Mouse (Mus musculus) heart, postnatal 36 days (tissue): ENCODE data around the gene Tmem131l. TPM values are rescaled to one million over a fixed set of nuclear protein-coding genes. Genes with fewer than 3 reads are reported as not detected.

ENCODE experiments used
- DNase-seq, 2 experiments: peaks; one replicate each; pipeline ENCODE4 v3.0.0; 2021 to 2022
- intact Hi-C: fragments of 180-260 bp; cut with DNase I; formaldehyde crosslinking; loops from one replicate; pipeline ENCODE4 v1.15.1; 2025
- total RNA-seq, 2 experiments: library from RNA; stranded (reverse); gene quantifications; 2 replicates each; pipeline ENCODE4 v1.2.3; 2021

Gene Tmem131l
- total RNA-seq, 2 experiments from 2014 or later = 25.5 to 26.1 TPM

GRCm38 (mm10) chr3:83984379-83984778, 55.6 kb downstream of the Tmem131l start:
- no peak for DNase-seq
- intact Hi-C loops = no loop called here

GRCm38 (mm10) chr3:83982821-83983220, 57.2 kb downstream of the Tmem131l start:
- DNase-seq = no peak
- intact Hi-C loops = no loop called here

- intact Hi-C loops = no loop called here
- no peak for DNase-seq
Measured at GRCm38 (mm10) chr3:83980231-83980872, 59.6 kb downstream of the Tmem131l start.

- DNase-seq = no peak
- intact Hi-C loops = no loop called here
Measured at GRCm38 (mm10) chr3:83978497-83979410, 61.2 kb downstream of the Tmem131l start.

DNA sequence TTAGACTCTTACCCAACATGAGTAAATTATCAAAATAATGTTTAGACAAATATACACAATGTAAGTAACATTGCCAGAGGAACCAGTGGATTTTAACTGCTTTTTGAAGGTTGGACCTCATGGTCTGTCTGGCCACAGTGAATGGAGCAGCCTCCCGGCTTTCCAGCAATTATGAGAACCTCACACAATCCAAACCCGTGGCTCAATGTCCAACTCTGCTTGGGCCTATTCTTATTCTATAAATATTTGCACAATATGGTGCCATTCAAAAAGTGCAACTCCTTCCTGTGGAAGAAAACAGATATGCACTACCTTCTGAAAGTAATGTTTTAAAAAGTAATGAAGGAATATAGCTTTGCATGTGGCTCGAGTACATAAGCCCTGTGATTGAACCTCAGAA, 62.2 kb downstream of the Tmem131l start:
- DNase-seq = no peak
- intact Hi-C loops = no loop called here

GRCm38 (mm10) chr3:83976161-83976560, 63.8 kb downstream of the Tmem131l start:
- DNase-seq = no peak
- intact Hi-C loops = no loop called here

- no peak for DNase-seq
- intact Hi-C loops = no loop called here
Measured at GRCm38 (mm10) chr3:83973339-83973738, 66.6 kb downstream of the Tmem131l start.

DNA sequence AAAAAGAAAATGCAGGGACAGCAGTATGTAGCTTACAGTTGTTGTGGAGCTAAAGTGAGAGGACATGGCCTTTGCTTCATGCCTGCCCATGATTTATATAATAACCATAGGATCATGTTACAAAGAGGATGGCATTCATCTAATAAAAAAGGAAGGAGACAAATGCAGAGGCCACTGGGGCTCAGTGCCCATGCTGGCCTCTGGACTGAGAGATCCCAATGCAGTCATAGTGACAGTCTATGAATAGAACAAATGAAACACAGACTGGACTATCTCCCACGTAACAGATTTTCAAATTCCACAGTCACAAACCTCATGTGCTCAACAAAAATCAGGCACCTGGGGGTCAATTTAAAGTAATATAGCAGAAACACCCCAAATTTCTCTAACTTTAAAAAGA, 69.3 kb downstream of the Tmem131l start:
- intact Hi-C loops = no loop called here
- no peak for DNase-seq

DNA sequence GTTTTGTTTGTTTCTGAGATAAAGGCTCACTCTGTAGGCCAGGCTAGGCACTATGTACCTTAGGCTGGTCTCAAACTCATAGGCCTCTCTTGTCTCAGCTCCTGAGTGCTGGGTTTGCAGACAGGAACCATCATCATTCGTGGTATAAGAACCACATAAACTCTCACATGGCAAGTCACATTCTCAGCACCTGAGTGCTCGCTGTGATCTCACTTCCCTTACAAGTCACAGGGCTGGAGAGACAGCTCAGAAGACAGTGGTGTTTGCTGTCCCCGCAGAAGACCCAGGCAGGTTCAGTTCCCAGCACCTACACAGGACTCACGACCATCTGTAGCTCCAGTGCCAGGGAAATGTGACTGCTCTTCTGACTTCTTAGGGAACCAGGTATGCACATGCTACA, 70.9 kb downstream of the Tmem131l start:
- no peak for DNase-seq

GRCm38 (mm10) chr3:83967791-83968190, 72.2 kb downstream of the Tmem131l start:
- intact Hi-C loops = no loop called here
- no peak for DNase-seq

More for the DNA sequence above, 70.9 kb downstream of the Tmem131l start:
- intact Hi-C loops = no loop called here

DNA sequence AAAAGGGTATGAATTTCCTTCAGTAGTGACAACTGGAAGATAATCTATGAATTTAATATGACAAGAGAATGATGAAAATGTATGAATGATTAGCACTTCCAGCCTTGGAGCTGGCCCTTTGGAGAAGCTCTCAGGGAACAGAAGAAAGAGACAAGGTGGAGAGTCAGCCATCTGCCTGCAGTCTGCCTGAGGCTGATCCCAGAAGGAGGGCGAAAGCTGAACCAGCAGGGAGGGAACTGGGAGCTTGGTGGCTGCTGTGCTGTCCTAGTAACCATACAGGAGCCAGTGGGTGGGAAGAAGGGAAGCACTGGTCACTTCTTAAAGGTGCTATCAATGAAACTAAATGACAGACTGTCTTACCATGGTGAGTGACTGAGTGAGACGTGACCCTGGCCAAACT, 74.6 kb downstream of the Tmem131l start:
- intact Hi-C loops = no loop called here
- DNase-seq = no peak

DNA sequence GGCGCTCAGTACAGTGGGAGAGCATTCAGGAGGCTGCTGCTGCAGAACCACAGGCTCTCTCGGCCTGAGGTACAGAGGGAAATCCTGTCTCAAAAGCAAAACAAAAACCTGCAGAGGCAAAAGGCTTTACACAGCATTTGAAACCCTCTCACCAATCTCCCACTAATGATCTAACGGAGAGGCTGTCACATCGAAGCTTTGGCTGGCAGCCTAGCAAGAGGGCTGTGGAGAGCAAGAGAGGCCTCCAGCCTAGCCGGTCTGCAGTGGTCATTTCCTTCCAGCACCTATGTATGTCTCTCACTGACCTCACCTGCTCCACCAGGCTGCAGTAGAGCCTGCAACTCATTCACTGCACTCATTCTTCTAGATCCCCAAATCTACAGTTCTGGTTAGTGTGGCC, 76.3 kb downstream of the Tmem131l start:
- no peak for DNase-seq
- intact Hi-C loops = no loop called here

- DNase-seq = no peak
- intact Hi-C loops = no loop called here
Measured at GRCm38 (mm10) chr3:83962571-83962970, 77.4 kb downstream of the Tmem131l start.

DNA sequence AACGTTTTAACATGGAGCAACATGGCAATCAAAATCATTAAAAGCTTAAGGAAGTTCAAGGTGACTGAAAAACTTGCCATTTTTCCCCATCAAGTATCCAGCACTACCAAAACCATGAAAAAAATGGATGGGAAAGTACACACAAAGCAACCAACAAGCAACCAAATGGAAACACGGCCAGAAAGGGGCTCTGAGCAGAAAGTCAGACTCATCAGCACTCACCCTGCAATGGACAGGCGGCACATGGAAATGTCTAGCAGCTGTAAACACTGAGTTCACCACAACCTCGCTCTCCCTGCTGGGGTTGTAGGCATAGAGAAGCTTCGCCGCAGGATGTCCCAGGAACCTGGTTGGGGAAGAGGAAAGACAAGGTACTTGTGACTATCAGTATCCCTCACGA, 77.9 kb downstream of the Tmem131l start:
- no peak for DNase-seq

GRCm38 (mm10) chr3:83958951-83959681, 80.9 kb downstream of the Tmem131l start:
- no peak for DNase-seq
- intact Hi-C loops = loop anchor here (10.0 kb wide), 1 partner anchor 856 kb away; the partner anchor contains the start of gene Fbxw7

More for the DNA sequence above, 77.9 kb downstream of the Tmem131l start:
- intact Hi-C loops = no loop called here

DNA sequence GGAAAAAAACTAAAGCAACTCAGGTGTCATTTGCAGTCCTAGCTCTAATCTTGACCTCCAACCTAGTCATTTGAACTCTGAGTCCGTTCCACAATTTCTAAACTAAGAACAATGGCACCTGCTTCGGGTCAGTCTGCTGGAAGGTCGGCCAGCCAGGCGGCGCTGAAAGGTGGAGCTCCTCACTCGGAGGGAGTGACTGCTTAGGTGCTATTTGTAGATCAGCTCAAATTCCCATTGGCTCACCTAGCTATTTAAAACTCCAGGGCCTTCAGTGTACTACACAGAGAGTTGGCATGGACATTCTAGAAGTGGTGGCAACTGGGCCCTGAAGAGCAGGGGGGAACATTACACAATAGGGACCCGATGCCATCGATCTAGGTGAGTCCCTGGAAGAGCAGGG, 86.1 kb downstream of the Tmem131l start:
- intact Hi-C loops = loop anchor here (5.0 to 10.0 kb wide), 2 partner anchors 38 to 861 kb away; partner anchors contain the start of gene Fbxw7
- no peak for DNase-seq

GRCm38 (mm10) chr3:83948801-83949200, 91.2 kb downstream of the Tmem131l start:
- no peak for DNase-seq
- intact Hi-C loops = loop anchor here (10.0 kb wide), 1 partner anchor 206 kb away; the partner anchor contains the start of gene Mnd1

DNA sequence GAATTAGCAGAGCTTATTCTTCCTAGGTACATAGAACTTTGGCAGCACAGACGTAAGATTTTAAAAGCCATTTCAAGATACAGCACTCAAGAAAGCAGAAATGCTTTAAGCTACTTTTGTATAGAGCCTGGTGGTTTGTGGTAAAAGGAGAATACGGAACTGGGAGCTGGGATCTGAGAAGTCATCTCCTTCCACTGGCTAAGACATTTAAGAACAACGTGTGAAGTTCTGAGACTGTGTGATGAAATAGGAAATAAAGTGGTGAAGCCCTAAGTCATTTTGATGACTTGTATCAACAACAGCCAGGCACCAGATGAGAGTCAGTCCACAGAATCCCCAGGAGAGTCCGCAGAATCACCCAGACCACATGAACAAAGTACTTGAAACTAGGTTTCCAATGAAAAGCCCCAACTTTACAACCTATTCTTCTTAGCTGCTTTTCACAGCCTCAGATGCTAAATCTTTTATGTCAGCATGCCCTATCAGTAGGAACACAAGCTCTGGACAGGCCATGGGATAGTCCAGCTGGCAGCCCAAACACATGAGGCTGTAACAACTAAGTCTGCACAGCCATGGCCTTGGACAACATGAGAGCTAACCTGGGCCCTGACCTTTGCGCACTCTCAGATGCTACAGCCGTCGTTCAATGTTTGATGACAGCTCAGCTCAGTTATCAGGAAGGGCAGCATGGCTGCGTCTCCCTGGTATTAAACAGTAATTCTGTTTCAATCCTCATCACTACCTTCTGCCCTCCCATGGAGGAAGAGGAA, 92.3 kb downstream of the Tmem131l start:
- intact Hi-C loops = loop anchor here (2.0 to 10.0 kb wide), 3 partner anchors 91 to 365 kb away; partner anchors contain the start of gene Mnd1

GRCm38 (mm10) chr3:83946848-83947247, 93.1 kb downstream of the Tmem131l start:
- DNase-seq = no peak
- intact Hi-C loops = loop anchor here (1.0 to 10.0 kb wide), 4 partner anchors 92 to 366 kb away; partner anchors contain the start of gene Mnd1

More for the DNA sequence above, 92.3 kb downstream of the Tmem131l start:
- no peak for DNase-seq

GRCm38 (mm10) chr3:83943691-83944090, 96.3 kb downstream of the Tmem131l start:
- intact Hi-C loops = loop anchor here (10.0 kb wide), 1 partner anchor 211 kb away; the partner anchor contains the start of gene Mnd1
- DNase-seq = no peak
